Mouse (Mus musculus): ENCODE results near the gene BC107364. TPM values are rescaled to one million over a fixed set of nuclear protein-coding genes. Genes with fewer than 3 reads are reported as not detected.

Gene BC107364
- polyA plus RNA-seq, 1 experiment: not detected

Other genes with a start within 250 kb of the BC107364 start
- 34.8 and 36.6 TPM in 2 replicates for gene Bola1, start 232.6 kb downstream of the BC107364 start, polyA plus RNA-seq (2012; rRNA removed)
- gene Hist2h2ab, start 232.4 kb downstream of the BC107364 start, polyA plus RNA-seq (2012; rRNA removed): 0.71 and 2.0 TPM in 2 replicates
- gene Hist2h2ac, start 231.4 kb downstream of the BC107364 start, polyA plus RNA-seq (2012; rRNA removed): 0.80 and 1.9 TPM in 2 replicates
- 10.5 and 12.2 TPM in 2 replicates for gene Hist2h2be, start 231.2 kb downstream of the BC107364 start, polyA plus RNA-seq (2012; rRNA removed)
- gene Hist2h3c2, start 213.2 kb downstream of the BC107364 start, polyA plus RNA-seq (2012; rRNA removed): 14.1 and 17.1 TPM in 2 replicates
- gene Hist2h2aa2, start 212.0 kb downstream of the BC107364 start, polyA plus RNA-seq (2012; rRNA removed): 6.9 TPM in 1 of 2 replicates, not detected in the other
- gene Hist2h2aa1, start 206.8 kb downstream of the BC107364 start, polyA plus RNA-seq (2012; rRNA removed): 146 and 222 TPM in 2 replicates
- gene Hist2h3c1, start 205.6 kb downstream of the BC107364 start, polyA plus RNA-seq (2012; rRNA removed): not detected in 2 replicates
- gene Hist2h4, start 189.0 kb downstream of the BC107364 start, polyA plus RNA-seq (2012; rRNA removed): 3.3 and 3.9 TPM in 2 replicates
- 7.3 and 8.1 TPM in 2 replicates for gene Hist2h3b, start 183.7 kb downstream of the BC107364 start, polyA plus RNA-seq (2012; rRNA removed)
- gene Hist2h2bb, start 182.6 kb downstream of the BC107364 start, polyA plus RNA-seq (2012; rRNA removed): 1.3 and 2.0 TPM in 2 replicates
- 3.0 and 4.8 TPM in 2 replicates for gene Fcgr1, start 158.3 kb downstream of the BC107364 start, polyA plus RNA-seq (2012; rRNA removed)
- 0.60 and 1.1 TPM in 2 replicates for gene Hfe2, start 72.9 kb upstream of the BC107364 start, polyA plus RNA-seq (2012; rRNA removed)
- gene Txnip, start 105.7 kb upstream of the BC107364 start, polyA plus RNA-seq (2012; rRNA removed): 27.5 and 27.7 TPM in 2 replicates
- gene Gm16253, start 124.7 kb upstream of the BC107364 start, polyA plus RNA-seq (2012; rRNA removed): not detected in 2 replicates
- gene Polr3gl, start 141.9 kb upstream of the BC107364 start, polyA plus RNA-seq (2012; rRNA removed): 67.3 and 84.3 TPM in 2 replicates
- gene Ankrd34a, start 144.3 kb upstream of the BC107364 start, polyA plus RNA-seq (2012; rRNA removed): 50.2 and 57.4 TPM in 2 replicates
- gene Lix1l, start 148.8 kb upstream of the BC107364 start, polyA plus RNA-seq (2012; rRNA removed): 30.3 and 30.7 TPM in 2 replicates
- 37.4 and 40.3 TPM in 2 replicates for gene Rbm8a, start 177.6 kb upstream of the BC107364 start, polyA plus RNA-seq (2012; rRNA removed)
- gene Pex11b, start 183.1 kb upstream of the BC107364 start, polyA plus RNA-seq (2012; rRNA removed): 61.4 and 64.5 TPM in 2 replicates
- 0.10 and 0.11 TPM in 2 replicates for gene Gm42957, start 183.2 kb upstream of the BC107364 start, polyA plus RNA-seq (2012; rRNA removed)
- gene Itga10, start 193.3 kb upstream of the BC107364 start, polyA plus RNA-seq (2012; rRNA removed): 2.9 and 3.2 TPM in 2 replicates
- 5.9 and 9.8 TPM in 2 replicates for gene Ankrd35, start 217.8 kb upstream of the BC107364 start, polyA plus RNA-seq (2012; rRNA removed)
- 25.2 and 25.8 TPM in 2 replicates for gene Pias3, start 244.1 kb upstream of the BC107364 start, polyA plus RNA-seq (2012; rRNA removed)